Mouse (Mus musculus): ENCODE measurements around the gene Prkar1a.

DNA sequence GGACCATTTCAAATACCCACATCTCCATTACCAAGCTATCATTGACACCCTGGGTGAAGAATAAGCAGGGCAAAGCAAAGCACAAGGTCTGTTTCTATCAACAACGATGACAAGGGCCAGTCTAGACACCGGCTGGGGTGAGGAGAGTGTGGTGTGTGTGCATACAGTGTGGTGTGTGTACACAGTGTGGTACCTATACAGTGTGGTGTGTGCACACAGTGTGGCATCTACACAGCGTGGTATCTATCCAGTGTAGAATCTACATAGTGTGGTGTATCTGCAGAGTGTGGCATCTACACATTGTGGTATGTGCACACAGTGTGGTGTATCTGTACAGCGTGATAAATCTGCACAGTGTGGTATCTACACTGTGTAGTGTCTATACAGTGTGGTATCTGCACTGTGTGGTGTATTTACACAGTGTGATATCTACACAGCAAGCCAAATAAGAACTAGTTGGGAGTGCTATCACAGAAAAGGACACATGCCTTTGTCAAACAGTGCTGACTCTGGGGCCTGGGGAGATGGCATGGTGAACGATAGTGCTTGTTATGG is 48.0 kb downstream of the Prkar1a start:
- no peak for TF ChIP-seq CTCF (IDR thresholded peaks at IDR 0.05; ENCODE audit: borderline replicate concordance, control insufficient read depth, extremely low read depth, insufficient read depth, low read length, poor library complexity)
- TF ChIP-seq POLR2A (IDR thresholded peaks at IDR 0.05; ENCODE audit: control insufficient read depth, extremely low read depth, insufficient read depth, low read length, poor library complexity) = no peak

Measured in thymus, adult 2 months (tissue).